Comparison of ENCODE assay signal across 21 mouse cellular contexts in the genomic region with DNA sequence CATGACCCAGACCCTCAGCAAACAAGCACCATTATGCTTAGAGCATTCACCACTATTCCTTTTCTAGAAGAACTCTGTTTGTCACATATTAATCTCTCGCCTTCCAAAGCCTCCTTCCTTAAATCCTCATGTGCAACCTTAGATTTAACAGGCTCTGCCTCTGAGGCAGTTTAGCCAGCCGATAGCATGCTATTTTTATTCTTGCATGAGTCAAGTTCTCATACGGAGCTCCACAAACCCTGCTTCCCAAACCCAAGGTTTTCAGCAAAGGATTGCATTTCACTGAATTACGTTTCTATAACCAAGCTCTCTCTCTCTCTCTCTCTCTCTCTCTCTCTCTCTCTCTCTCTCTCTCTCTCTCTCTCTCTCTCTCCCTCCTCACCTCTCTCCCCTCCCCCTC. TPM values are rescaled to one million over a fixed set of nuclear protein-coding genes. Genes with fewer than 3 reads are reported as not detected.
DNase-seq lines count a peak whose midpoint lies in the region; ATAC-seq lines count a peak whose summit lies in the region.
"Had no signal": no experiment of that assay in that cellular context is flagged by ENCODE, and none has a peak within 500 bp of the region (broad histone marks: within the 10 kb centered on the region; RNA-seq: fewer than 3 reads in every experiment).

No protein-coding gene starts in this region.

- DNase-seq in frontal cortex, postnatal 25 days (ENCODE audit: low spot score in 2 of 2) = no peak
- peak; percentile 17 for DNase-seq in heart, adult 11 months
- DNase-seq in heart, postnatal 4 days = no peak
- DNase-seq in left cerebral cortex, postnatal 25 days (ENCODE audit: low spot score in 2 of 2) = peak; percentile 6 to 63
- no peak for DNase-seq in left cerebral cortex, postnatal 10 days (ENCODE audit: extremely low spot score in 1 of 2, low spot score in 2 of 2)
- peak; percentile 42 for DNase-seq in telencephalon, adult 2 months (ENCODE audit: low read depth, low spot score)
- DNase-seq: adrenal gland, postnatal 10 days; adrenal gland, postnatal 36 days; cerebellum, adult 11 months; cerebellum, adult 2 months; cerebellum, adult 9-11 months; cerebellum, postnatal 25 days; forebrain, postnatal 0 days; gastrocnemius, adult 2 months; gastrocnemius, postnatal 14 days; heart, adult 2 months; heart, postnatal 14 days had no signal

- peak; percentile 93 for ATAC-seq in frontal cortex, adult (ENCODE audit: low TSS enrichment)
- ATAC-seq in granulocyte monocyte progenitor cell, adult 5-6 weeks (replicated peaks; ENCODE audit: poor library complexity, severe bottlenecking) = no peak
- ATAC-seq: forebrain, embryonic 14.5 days; forebrain, postnatal 0 days; Patski had no signal

- intact Hi-C loops in left cerebral cortex, postnatal 25 days (cut with DNase I) = no loop called here
- intact Hi-C loops in left cerebral cortex, postnatal 10 days (cut with DNase I) = no loop called here

RNA-seq across cellular contexts. Expression of gene Vwa8, which starts 52.1 kb away (rescaled TPM):
- 100 to 1,000 TPM; 129 to 144 TPM for total RNA-seq in heart, postnatal 4 days (2021)
- total RNA-seq in left cerebral cortex, postnatal 25 days (2021) = 10 to 100 TPM; 24.5 to 29.2 TPM
- total RNA-seq in left cerebral cortex, postnatal 10 days (2021) = 10 to 100 TPM; 21.6 to 22.0 TPM
- total RNA-seq in granulocyte monocyte progenitor cell, adult 5-6 weeks (2014; fragmentation: Nextera tagmentation) = 18.5 and 23.2 TPM in 2 replicates
- total RNA-seq in granulocyte monocyte progenitor cell, adult 5-6 weeks (2017) = 22.2 and 26.5 TPM in 2 replicates

Comparison
In these comparisons a context has a peak if more than half of its experiments do, and no peak if none do; other contexts are left out.
1. DNase-seq: peak in heart, adult 11 months (single experiment), left cerebral cortex, postnatal 25 days (2 of 2) and telencephalon, adult 2 months (single experiment); none in frontal cortex, postnatal 25 days (0 of 2), heart, postnatal 4 days (single experiment) and left cerebral cortex, postnatal 10 days (0 of 2).
2. RNA of gene Vwa8, which starts 52.1 kb away (total RNA-seq): 129 to 144 TPM in heart, postnatal 4 days; 24.5 to 29.2 TPM in left cerebral cortex, postnatal 25 days, 18.5 to 26.5 TPM in granulocyte monocyte progenitor cell, adult 5-6 weeks and 21.6 to 22.0 TPM in left cerebral cortex, postnatal 10 days; every median in the first group is over 4 times any median in the second.